Mouse (Mus musculus): ENCODE measurements at regions not wholly inside any gene's neighbourhood (a gene's known extent, or its start where the extent isn't known, plus 50 kb on each side); places are given as distances from the start of the nearest gene placed in this dataset.
"Not testable (repeated sequence)": the region's sequence is repeated elsewhere in the genome, so short reads cannot be mapped to it uniquely, and the experiment has no call there.

DNA sequence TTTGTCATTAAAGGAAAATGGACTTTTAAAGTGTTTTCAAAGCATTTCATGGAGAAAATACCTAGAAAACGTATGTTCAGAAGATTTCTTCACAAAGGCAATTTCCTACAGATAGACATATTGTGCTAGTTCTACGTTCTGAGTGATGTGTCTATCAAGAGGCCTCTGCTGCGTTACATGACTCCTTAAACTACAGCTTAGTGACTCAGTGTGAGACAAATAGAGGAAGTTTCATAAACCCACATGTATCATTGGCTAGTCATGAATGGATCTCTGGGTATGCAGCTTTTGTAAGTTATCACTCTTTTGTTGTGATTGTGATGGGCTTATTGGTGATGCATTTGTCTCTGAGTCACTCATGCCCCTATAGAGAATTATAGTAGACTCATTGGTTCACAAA, 1067.3 kb upstream of the Sel1l start:
- H3K27ac ChIP-seq, result no peak overlapping the region
- WGBS, result 77% methylated on average over 3 of the region's 3 CpGs
- no peak overlapping the region for H3K4me2 ChIP-seq (replicated peaks)
- H3K27me3 ChIP-seq, result no peaks in the 10 kb centered on the region
- no peak overlapping the region for H3K9ac ChIP-seq
- no peak overlapping the region for H3K4me3 ChIP-seq
- no peaks in the 10 kb centered on the region for H3K36me3 ChIP-seq
- H3K9me3 ChIP-seq, result no peaks in the 10 kb centered on the region
- no peak for ATAC-seq (ENCODE audit: low FRiP score, low read depth)
- no peaks in the 10 kb centered on the region for H3K4me1 ChIP-seq

DNA sequence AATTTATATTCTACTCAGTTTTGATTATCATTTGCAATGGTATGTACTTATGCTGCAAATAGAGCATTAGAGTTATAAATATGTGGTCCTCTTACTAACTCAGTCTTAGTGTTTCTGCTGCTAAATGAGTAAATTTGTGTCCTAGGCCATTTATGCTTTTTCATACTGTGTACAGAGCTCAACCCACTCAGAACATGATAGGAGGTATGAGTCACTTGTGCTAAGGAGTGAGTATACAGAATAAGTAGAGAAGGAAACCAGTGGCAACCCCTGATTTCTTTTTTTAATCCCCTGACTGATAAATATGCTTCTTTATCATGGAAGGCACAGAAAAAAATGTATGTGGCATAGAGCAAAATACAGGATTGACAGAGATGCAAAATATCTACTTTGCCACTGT, 1066.8 kb upstream of the Sel1l start:
- Histone ChIP-seq H3K4me2 (replicated peaks) (no peak overlapping the region), H3K9ac (no peak overlapping the region), H3K4me1 (no peaks in the 10 kb centered on the region), H3K9me3 (no peaks in the 10 kb centered on the region), H3K27me3 (no peaks in the 10 kb centered on the region), H3K27ac (no peak overlapping the region), H3K36me3 (no peaks in the 10 kb centered on the region), H3K4me3 (no peak overlapping the region)
- no peak for ATAC-seq (ENCODE audit: low FRiP score, low read depth)

DNA sequence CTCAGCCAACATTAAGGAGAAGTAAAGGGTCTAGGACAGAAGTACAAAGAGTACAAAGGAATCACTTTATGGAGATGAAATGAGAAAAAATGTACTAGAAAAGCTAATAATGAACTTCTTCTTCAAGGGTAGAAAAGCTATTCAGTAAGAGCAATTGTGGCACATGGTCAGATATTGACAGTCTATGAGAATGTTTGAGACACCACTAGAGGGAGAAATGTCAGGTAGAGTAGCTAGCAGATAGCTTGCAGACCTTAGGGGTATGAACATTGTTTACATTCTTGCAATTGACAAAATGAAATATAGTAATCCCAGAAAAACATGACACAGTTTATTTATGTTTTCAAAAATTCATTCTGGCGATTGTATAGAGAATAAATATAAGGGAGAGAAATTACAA, 1066.2 kb upstream of the Sel1l start:
- no peaks in the 10 kb centered on the region for H3K9me3 ChIP-seq
- no peak for ATAC-seq (ENCODE audit: low FRiP score, low read depth)
- H3K27me3 ChIP-seq, result no peaks in the 10 kb centered on the region
- H3K9ac ChIP-seq, result no peak overlapping the region
- no peaks in the 10 kb centered on the region for H3K36me3 ChIP-seq
- no peak overlapping the region for H3K27ac ChIP-seq
- no peak overlapping the region for H3K4me2 ChIP-seq (replicated peaks)
- H3K4me3 ChIP-seq, result no peak overlapping the region
- no peaks in the 10 kb centered on the region for H3K4me1 ChIP-seq
- 84% methylated on average over 1 of the region's 1 CpGs for WGBS

DNA sequence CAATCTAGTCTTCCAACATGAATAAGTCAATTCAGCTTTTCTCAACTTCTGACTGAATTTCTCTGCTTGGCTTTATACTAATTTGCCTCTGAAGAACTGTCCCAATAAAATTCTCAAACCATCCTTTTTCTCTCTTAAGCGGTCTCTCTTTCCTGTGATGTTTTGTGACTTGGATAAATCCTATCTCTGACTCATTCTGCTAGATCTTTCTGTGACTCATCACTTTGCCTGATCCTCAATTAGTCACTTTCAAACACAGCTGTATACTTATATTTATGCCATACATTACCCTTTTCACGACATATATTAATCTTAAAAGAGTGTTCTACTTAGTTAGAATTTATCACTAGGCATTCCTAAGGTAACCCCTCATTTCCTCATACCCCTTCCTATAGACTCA, 1055.4 kb upstream of the Sel1l start:
- Histone ChIP-seq H3K36me3 (no peaks in the 10 kb centered on the region), H3K9me3 (no peaks in the 10 kb centered on the region), H3K27ac (no peak overlapping the region), H3K9ac (no peak overlapping the region), H3K4me3 (no peak overlapping the region), H3K4me2 (replicated peaks) (no peak overlapping the region), H3K27me3 (no peaks in the 10 kb centered on the region), H3K4me1 (no peaks in the 10 kb centered on the region)
- no peak for ATAC-seq (ENCODE audit: low FRiP score, low read depth)
- 82% methylated on average over 2 of the region's 2 CpGs for WGBS

- Histone ChIP-seq H3K4me3 (no peak overlapping the region), H3K4me1 (no peaks in the 10 kb centered on the region), H3K9ac (no peak overlapping the region), H3K27ac (no peak overlapping the region), H3K4me2 (replicated peaks) (no peak overlapping the region), H3K36me3 (no peaks in the 10 kb centered on the region), H3K9me3 (0 out of 2 replicates have a peak, but pooled peaks cover 6% of the 10 kb centered on the region), H3K27me3 (no peaks in the 10 kb centered on the region)
- ATAC-seq (ENCODE audit: low FRiP score, low read depth), result no peak
- 89% methylated on average over 9 of the region's 9 CpGs for WGBS
These were observed 1043.4 kb upstream of the Sel1l start for GRCm38 (mm10) chr12:92892315-92892714.

- not testable (repeated sequence) for H3K27me3 ChIP-seq; H3K9me3 ChIP-seq; H3K4me3 ChIP-seq; ATAC-seq (ENCODE audit: low FRiP score, low read depth); H3K27ac ChIP-seq; H3K9ac ChIP-seq; H3K4me2 ChIP-seq (replicated peaks); H3K36me3 ChIP-seq; H3K4me1 ChIP-seq
- no CpG with 5 or more reads among the region's 8 CpGs for WGBS
These were observed 1042.7 kb upstream of the Sel1l start for GRCm38 (mm10) chr12:92891663-92892062.

- over 99% methylated on average over 7 of the region's 9 CpGs for WGBS
- not testable (repeated sequence) for H3K9ac ChIP-seq; H3K27ac ChIP-seq; H3K4me3 ChIP-seq; ATAC-seq (ENCODE audit: low FRiP score, low read depth); H3K4me2 ChIP-seq (replicated peaks); H3K36me3 ChIP-seq; H3K4me1 ChIP-seq; H3K9me3 ChIP-seq; H3K27me3 ChIP-seq
These were observed 1042.2 kb upstream of the Sel1l start for GRCm38 (mm10) chr12:92891126-92891525.

DNA sequence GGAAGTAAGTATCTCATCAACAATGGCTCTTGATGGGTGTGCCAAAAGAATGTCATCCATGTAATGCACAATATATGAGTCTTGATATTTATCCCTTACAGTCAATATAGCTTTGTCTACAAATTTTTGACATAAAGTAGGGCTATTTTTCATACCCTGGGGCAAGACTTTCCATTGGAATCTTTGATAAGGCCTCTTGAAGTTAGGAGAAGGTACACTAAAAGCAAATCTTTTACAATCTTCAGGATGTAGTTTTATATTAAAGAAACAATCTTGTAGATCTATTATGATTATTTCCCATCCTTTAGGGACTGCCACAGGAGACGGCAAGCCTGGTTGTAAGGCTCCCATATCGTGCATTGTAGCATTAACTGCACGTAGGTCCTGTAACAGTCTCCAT, 1038.8 kb upstream of the Sel1l start:
- ATAC-seq (ENCODE audit: low FRiP score, low read depth), result no peak
- WGBS, result 87% methylated on average over 3 of the region's 3 CpGs
- no peak overlapping the region for H3K4me2 ChIP-seq (replicated peaks)

DNA sequence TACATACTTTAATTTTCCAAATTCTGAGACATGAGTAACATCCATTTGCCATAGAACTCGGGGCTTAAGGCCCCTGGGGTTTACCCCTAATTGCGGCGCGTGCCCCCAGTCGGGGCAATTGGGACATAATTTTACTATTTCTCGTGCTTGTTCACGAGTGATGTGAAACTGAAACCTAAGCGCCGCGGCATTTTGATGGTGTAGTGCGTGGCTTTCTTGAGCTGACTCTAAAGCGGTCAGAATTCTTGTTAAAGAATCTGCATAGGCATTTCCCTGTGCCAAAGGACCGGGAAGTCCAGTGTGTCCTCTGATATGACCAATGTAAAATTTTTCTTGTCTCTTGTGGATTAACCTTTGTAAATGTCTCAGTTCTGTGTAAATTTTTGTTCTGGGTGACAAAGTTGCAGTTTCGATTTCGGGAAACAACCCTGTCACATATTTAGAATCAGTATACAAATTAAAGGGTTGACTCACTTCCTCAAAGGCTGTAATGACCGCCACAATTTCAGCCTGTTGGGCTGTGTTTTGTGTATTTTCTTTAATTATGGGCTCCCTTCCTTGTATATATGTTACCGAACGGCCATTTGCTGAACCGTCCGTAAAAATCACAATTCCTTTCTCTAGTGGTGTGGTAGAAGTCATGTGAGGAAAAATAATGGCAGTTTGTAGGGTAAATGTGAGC, 1037.6 kb upstream of the Sel1l start:
- H3K9ac ChIP-seq; ATAC-seq (ENCODE audit: low FRiP score, low read depth): not testable (repeated sequence)

More for the DNA sequence above, 1038.8 kb upstream of the Sel1l start:
- Histone ChIP-seq H3K36me3 (no peaks in the 10 kb centered on the region), H3K4me1 (no peaks in the 10 kb centered on the region), H3K9me3 (0 out of 2 replicates have a peak, but pooled peaks cover 6% of the 10 kb centered on the region), H3K27ac (no peak overlapping the region), H3K9ac (no peak overlapping the region), H3K4me3 (no peak overlapping the region), H3K27me3 (no peaks in the 10 kb centered on the region)

GRCm38 (mm10) chr12:92884014-92884413, 1035.1 kb upstream of the Sel1l start:
- not testable (repeated sequence) for H3K27me3 ChIP-seq; H3K9me3 ChIP-seq; H3K4me3 ChIP-seq; ATAC-seq (ENCODE audit: low FRiP score, low read depth); H3K27ac ChIP-seq; H3K9ac ChIP-seq; H3K4me1 ChIP-seq; H3K36me3 ChIP-seq; H3K4me2 ChIP-seq (replicated peaks)
- 89% methylated on average over 2 of the region's 2 CpGs for WGBS

More for the DNA sequence above, 1037.6 kb upstream of the Sel1l start:
- H3K27ac ChIP-seq; H3K4me2 ChIP-seq (replicated peaks); H3K4me3 ChIP-seq; H3K27me3 ChIP-seq; H3K4me1 ChIP-seq; H3K9me3 ChIP-seq; H3K36me3 ChIP-seq: not testable (repeated sequence)
- WGBS, result 94% methylated on average over 20 of the region's 20 CpGs

- H3K36me3 ChIP-seq; H3K9me3 ChIP-seq; H3K9ac ChIP-seq; H3K4me1 ChIP-seq; H3K4me3 ChIP-seq; ATAC-seq (ENCODE audit: low FRiP score, low read depth); H3K4me2 ChIP-seq (replicated peaks); H3K27ac ChIP-seq; H3K27me3 ChIP-seq: not testable (repeated sequence)
- no CpG with 5 or more reads among the region's 8 CpGs for WGBS
These were observed 1034.1 kb upstream of the Sel1l start for GRCm38 (mm10) chr12:92883091-92883490.

- not testable (repeated sequence) for ATAC-seq (ENCODE audit: low FRiP score, low read depth); H3K27ac ChIP-seq; H3K9ac ChIP-seq; H3K36me3 ChIP-seq; H3K4me2 ChIP-seq (replicated peaks); H3K4me3 ChIP-seq; H3K4me1 ChIP-seq; H3K27me3 ChIP-seq; H3K9me3 ChIP-seq
- 96% methylated on average over 9 of the region's 11 CpGs for WGBS
These were observed 1033.6 kb upstream of the Sel1l start for GRCm38 (mm10) chr12:92882540-92882939.

- WGBS, result 84% methylated on average over 3 of the region's 3 CpGs
These were observed 1024.6 kb upstream of the Sel1l start for GRCm38 (mm10) chr12:92873602-92874001.

More at GRCm38 (mm10) chr12:92873602-92874001, 1024.6 kb upstream of the Sel1l start:
- no peak overlapping the region for H3K9ac ChIP-seq
- no peak overlapping the region for H3K4me2 ChIP-seq (replicated peaks)
- no peaks in the 10 kb centered on the region for H3K36me3 ChIP-seq
- H3K27me3 ChIP-seq, result no peaks in the 10 kb centered on the region
- no peak overlapping the region for H3K4me3 ChIP-seq
- no peak overlapping the region for H3K27ac ChIP-seq
- H3K9me3 ChIP-seq, result no peaks in the 10 kb centered on the region
- H3K4me1 ChIP-seq, result no peaks in the 10 kb centered on the region
- no peak for ATAC-seq (ENCODE audit: low FRiP score, low read depth)

Measured in limb, embryonic 13.5 days (tissue).